Mouse (Mus musculus): ENCODE measurements at regions not wholly inside any gene's neighbourhood (a gene's known extent, or its start where the extent isn't known, plus 50 kb on each side); places are given as distances from the start of the nearest gene placed in this dataset.
A peak's percentile ranks its signal among the peaks of the same experiment; 100 is the strongest.

GRCm38 (mm10) chr7:70462131-70462530 is 95.6 kb upstream of the Nr2f2 start:
- DNase-seq: no peak

GRCm38 (mm10) chr7:70454525-70454924 is 88.0 kb upstream of the Nr2f2 start:
- peak; percentile 20 to 30 for DNase-seq

- DNase-seq: peak in 1 of 2 experiments; percentile 10
Measured at GRCm38 (mm10) chr7:70452816-70453215, 86.3 kb upstream of the Nr2f2 start.

- no peak for DNase-seq
Measured at GRCm38 (mm10) chr7:70438908-70439307, 72.4 kb upstream of the Nr2f2 start.

GRCm38 (mm10) chr7:70433838-70434237 is 67.3 kb upstream of the Nr2f2 start:
- DNase-seq: no peak

- no peak for DNase-seq
Measured at GRCm38 (mm10) chr7:70433358-70433757, 66.8 kb upstream of the Nr2f2 start.

GRCm38 (mm10) chr7:70431712-70432111 is 65.2 kb upstream of the Nr2f2 start:
- DNase-seq: no peak

- no peak for DNase-seq
Measured at GRCm38 (mm10) chr7:70429326-70429725, 62.8 kb upstream of the Nr2f2 start.

GRCm38 (mm10) chr7:70424231-70424620 is 57.7 kb upstream of the Nr2f2 start:
- DNase-seq: no peak

- no peak for DNase-seq
Measured at GRCm38 (mm10) chr7:70423524-70424230, 57.1 kb upstream of the Nr2f2 start.

GRCm38 (mm10) chr7:70416185-70416941 is 49.8 kb upstream of the Nr2f2 start:
- no peak for DNase-seq

All from cerebellum, postnatal 14 days (tissue).